Mouse (Mus musculus) embryonic fibroblast, embryonic 13.5 days (primary cell): ENCODE data around the gene Egfl6.

Experiments used
- CTCF ChIP-seq: IDR thresholded peaks from 2 replicates; pipeline ENCODE4 v1.5.1; 2011; ENCODE audit warnings: mild to moderate bottlenecking, control low read depth, low read length, moderate library complexity, borderline replicate concordance; ENCODE audit not compliant: insufficient read depth
- POLR2A ChIP-seq: IDR thresholded peaks from 2 replicates; pipeline ENCODE4 v1.6.1; 2011; ENCODE audit warnings: low read depth, mild to moderate bottlenecking, control low read depth, low read length, moderate library complexity

DNA sequence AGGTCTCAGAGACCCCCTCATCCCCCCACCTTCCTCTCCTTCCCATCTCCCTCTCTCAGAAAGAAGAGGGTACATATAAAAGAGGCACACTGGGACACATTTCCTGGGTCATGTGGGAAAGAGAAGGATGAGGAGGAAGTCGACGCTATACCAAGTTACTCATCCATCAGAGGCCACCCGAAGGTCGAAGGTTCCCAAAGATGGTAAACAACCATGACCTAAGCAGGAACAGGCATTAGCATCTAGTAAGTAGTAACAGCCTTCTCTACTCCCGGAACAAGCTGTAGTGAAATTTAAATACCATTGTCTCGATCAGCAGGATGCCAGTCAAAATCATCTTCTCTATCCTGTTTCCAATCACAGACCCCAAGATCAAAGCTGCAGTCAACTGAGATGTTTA is 53.8 kb downstream of the Egfl6 start:
- TF ChIP-seq POLR2A (no peak), CTCF (no peak)
